ENCODE assay signal across 8 mouse cellular contexts in genomic region chr7:31208237-31209054, GRCm38 (mm10). TPM values are rescaled to one million over a fixed set of nuclear protein-coding genes. Genes with fewer than 3 reads are reported as not detected.
DNase-seq lines count a peak whose midpoint lies in the region; ATAC-seq and TF ChIP-seq lines count a peak whose summit lies in the region.

No protein-coding gene starts in this region.

- H3K4me1 ChIP-seq in hindbrain, embryonic 10.5 days (replicated peaks): peaks cover 7% of the 10 kb centered on the region; the same call in 1 of the 2 replicates
- peaks cover 5% of the 10 kb centered on the region; the same call in 1 of the 2 replicates for H3K4me1 ChIP-seq in lung, embryonic 15.5 days
- peaks cover 4% of the 10 kb centered on the region; the same call in 1 of the 2 replicates for H3K4me1 ChIP-seq in thymus, adult 2 months (replicated peaks; ENCODE audit: control insufficient read depth, insufficient read depth, low read length)

- no peak for TF ChIP-seq CTCF in thymus, adult 2 months (IDR thresholded peaks at IDR 0.05; ENCODE audit: borderline replicate concordance, control insufficient read depth, extremely low read depth, insufficient read depth, low read length, poor library complexity)

- TF ChIP-seq POLR2A in thymus, adult 2 months (IDR thresholded peaks at IDR 0.05; ENCODE audit: control insufficient read depth, extremely low read depth, insufficient read depth, low read length, poor library complexity): no peak

- peak overlapping the region; percentile 72 for H3K9ac ChIP-seq in lung, embryonic 15.5 days

- H3K36me3 ChIP-seq in hindbrain, embryonic 10.5 days: peaks cover 13% of the 10 kb centered on the region
- 0 out of 2 replicates have a peak, but pooled peaks cover 4% of the 10 kb centered on the region for H3K36me3 ChIP-seq in lung, embryonic 15.5 days
- no peaks in the 10 kb centered on the region for H3K36me3 ChIP-seq in thymus, adult 2 months (ENCODE audit: control insufficient read depth, insufficient read depth, low read length)

- H3K4me2 ChIP-seq in lung, embryonic 15.5 days: peak overlapping the region; percentile 64

- peak; percentile 80; the same call in 1 of the 2 replicates for ATAC-seq in lung, embryonic 15.5 days (ENCODE audit: borderline replicate concordance, extremely low read depth, low FRiP score, low TSS enrichment)

- DNase-seq in MN1 (ENCODE audit: low spot score): peak; percentile 86
- DNase-seq in cerebellum, adult 9-11 months: peak; percentile 77
- DNase-seq in frontal cortex, adult 2 months (ENCODE audit: extremely low spot score in 1 of 2, low spot score in 1 of 2): peak; percentile 23 to 81
- peak; percentile 68 for DNase-seq in hindbrain, embryonic 10.5 days (ENCODE audit: low spot score)
- DNase-seq in layer of hippocampus, adult 9-10 months (ENCODE audit: low spot score): peak; percentile 20
- peak; percentile 40 for DNase-seq in ovary, adult 18-20 months (ENCODE audit: low spot score)
- peak; percentile 69 for DNase-seq in thymus, adult 2 months

- WGBS in hindbrain, embryonic 10.5 days: 35% methylated on average over 34 of the region's 34 CpGs
- 24% methylated on average over 34 of the region's 34 CpGs for WGBS in lung, embryonic 15.5 days
- 46% methylated on average over 34 of the region's 34 CpGs for WGBS in thymus, adult 2 months

- no peaks in the 10 kb centered on the region for H3K27me3 ChIP-seq in hindbrain, embryonic 10.5 days (ENCODE audit: insufficient read depth, poor library complexity, severe bottlenecking)
- H3K27me3 ChIP-seq in lung, embryonic 15.5 days: no peaks in the 10 kb centered on the region
- H3K27me3 ChIP-seq in thymus, adult 2 months (ENCODE audit: control insufficient read depth, insufficient read depth, low read length): no peaks in the 10 kb centered on the region

- H3K4me3 ChIP-seq in hindbrain, embryonic 10.5 days: peak overlapping the region; percentile 68
- H3K4me3 ChIP-seq in lung, embryonic 15.5 days: peak overlapping the region; percentile 66
- peak overlapping the region; percentile 67 for H3K4me3 ChIP-seq in thymus, adult 2 months (ENCODE audit: control insufficient read depth, insufficient read depth, low read length)

- H3K27ac ChIP-seq in hindbrain, embryonic 10.5 days: peak overlapping the region; percentile 83
- no peak overlapping the region for H3K27ac ChIP-seq in lung, embryonic 15.5 days
- no peak overlapping the region for H3K27ac ChIP-seq in thymus, adult 2 months (ENCODE audit: control insufficient read depth, insufficient read depth, low read length)

- H3K9me3 ChIP-seq in hindbrain, embryonic 10.5 days: peaks cover 15% of the 10 kb centered on the region
- H3K9me3 ChIP-seq in lung, embryonic 15.5 days: no peaks in the 10 kb centered on the region

RNA-seq across cellular contexts. Expression of gene Gramd1a, which starts 52.8 kb away (rescaled TPM):
- 174 and 186 TPM in 2 replicates for polyA plus RNA-seq in frontal cortex, adult 2 months (2012; rRNA removed)
- polyA plus RNA-seq in hindbrain, embryonic 10.5 days (2016; fragmentation: Nextera tagmentation; extraction: Ambion mirVana): 111 and 144 TPM in 2 replicates
- 63.0 and 65.5 TPM in 2 replicates for polyA plus RNA-seq in lung, embryonic 15.5 days (2015; fragmentation: Nextera tagmentation; extraction: Ambion mirVana)
- 681 and 790 TPM in 2 replicates for polyA plus RNA-seq in thymus, adult 2 months (2012; rRNA removed)

Comparison
In these comparisons a context has a peak if more than half of its experiments do, and no peak if none do; other contexts are left out.
1. DNase-seq: peak in every context shown above with its lines; median percentile 86 in MN1; 77 in cerebellum, adult 9-11 months; 69 in thymus, adult 2 months; 68 in hindbrain, embryonic 10.5 days; 52 in frontal cortex, adult 2 months; 40 in ovary, adult 18-20 months; 20 in layer of hippocampus, adult 9-10 months.